Mouse (Mus musculus) cortical plate, adult 2 months (tissue): ENCODE results near the gene Fam178b. TPM values are rescaled to one million over a fixed set of nuclear protein-coding genes. Genes with fewer than 3 reads are reported as not detected.

Experiments used
- H3K27ac ChIP-seq: fragments of 200-500 bp; 2 replicates; pipeline ENCODE4 v1.5.1; 2012; ENCODE audit warnings: low read length, control low read depth, inconsistent platforms; ENCODE audit not compliant: insufficient read depth
- H3K4me1 ChIP-seq: fragments of 200-500 bp; 2 replicates; pipeline ENCODE4 v1.6.1; 2011; ENCODE audit warnings: low read length; ENCODE audit not compliant: control insufficient read depth, insufficient read depth
- H3K4me3 ChIP-seq: fragments of 200-500 bp; 2 replicates; pipeline ENCODE4 v1.5.1; 2011; ENCODE audit warnings: mild to moderate bottlenecking, low read length, control low read depth; ENCODE audit not compliant: insufficient read depth
- CTCF ChIP-seq: fragments of 200-500 bp; IDR thresholded peaks from 2 replicates; pipeline ENCODE4 v1.5.1; 2011; ENCODE audit warnings: mild to moderate bottlenecking, control low read depth, low read length; ENCODE audit not compliant: insufficient read depth; ENCODE audit errors: extremely low read depth
- POLR2A ChIP-seq: fragments of 200-500 bp; IDR thresholded peaks from 2 replicates; pipeline ENCODE4 v1.6.1; 2011; ENCODE audit warnings: mild to moderate bottlenecking, low read length, control low read depth; ENCODE audit not compliant: insufficient read depth; ENCODE audit errors: extremely low read depth
- polyA plus RNA-seq: library from polyadenylated mRNA; depleted of rRNA; stranded (reverse); fragments of >200 nt; gene quantifications from 2 replicates; pipeline ENCODE4 v1.2.3, GENCODE M21; 2012

Gene Fam178b
- polyA plus RNA-seq, 1 experiment = 1.3 TPM

DNA sequence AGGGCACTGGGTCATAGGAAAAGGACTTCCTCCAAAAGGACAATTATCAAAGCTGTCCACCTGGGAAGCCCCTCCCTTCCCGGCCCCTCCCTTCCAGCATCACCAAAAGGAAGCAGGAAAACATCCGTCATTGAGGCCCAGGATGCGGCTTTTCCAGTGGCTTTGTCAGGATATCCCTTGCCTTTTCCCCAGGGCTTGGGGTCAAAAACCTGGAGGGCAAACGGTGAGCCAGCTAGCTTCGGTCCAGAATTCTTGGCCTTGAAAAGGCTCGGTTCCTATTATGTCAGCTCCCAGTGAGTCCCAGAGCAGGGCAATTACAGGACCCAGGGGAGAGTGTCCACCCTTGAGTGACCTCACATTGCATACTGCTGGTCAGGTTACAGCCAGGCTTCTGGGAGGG is 122.1 kb downstream of the Fam178b start:
- no peak overlapping the region for H3K27ac ChIP-seq
- H3K4me1 ChIP-seq = no peaks in the 10 kb centered on the region
- H3K4me3 ChIP-seq = no peak overlapping the region
- TF ChIP-seq POLR2A = no peak
- TF ChIP-seq CTCF = no peak

DNA sequence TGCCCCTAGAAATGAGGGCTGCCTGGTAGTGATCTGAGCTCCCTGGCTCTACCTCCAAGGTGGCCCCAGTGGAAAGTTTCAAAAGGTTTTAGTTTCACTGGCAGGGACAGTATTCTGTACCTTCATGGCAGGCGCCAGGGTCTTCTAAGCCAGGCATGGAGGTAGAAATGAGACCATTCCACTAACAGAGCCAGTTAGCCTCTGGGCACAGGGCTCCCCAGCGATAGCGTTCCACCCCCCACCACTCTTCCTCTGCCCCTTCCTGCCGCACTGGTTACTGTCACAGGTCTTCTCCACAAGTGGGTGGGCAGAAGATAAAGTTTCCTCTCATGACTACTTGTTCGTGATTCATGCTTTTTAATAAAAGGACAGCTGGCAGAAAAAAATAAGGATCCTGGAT is 123.1 kb downstream of the Fam178b start:
- no peak overlapping the region for H3K27ac ChIP-seq
- peaks cover 4% of the 10 kb centered on the region; the same call in 1 of the 2 replicates for H3K4me1 ChIP-seq
- no peak overlapping the region for H3K4me3 ChIP-seq
- no peak for TF ChIP-seq POLR2A
- no peak for TF ChIP-seq CTCF

DNA sequence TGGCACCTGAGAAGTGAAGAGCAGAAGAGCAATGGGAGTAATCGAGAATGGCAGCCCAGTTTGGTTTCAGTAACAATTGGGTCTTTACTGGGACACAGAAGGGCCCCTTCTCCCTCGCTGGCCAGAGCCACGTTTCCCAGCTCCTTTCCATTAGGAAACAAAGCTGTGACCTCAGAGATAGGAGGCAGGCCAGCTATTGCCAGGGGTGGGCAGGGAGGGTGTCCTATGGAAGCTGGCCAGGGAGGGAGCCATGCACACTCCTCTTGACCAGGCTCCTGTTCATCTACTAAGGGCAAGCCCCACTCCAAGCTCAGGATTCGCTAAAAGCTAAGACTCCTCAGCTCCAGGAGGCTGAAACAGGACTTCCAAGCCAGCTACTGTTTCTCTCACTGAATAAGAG is 123.7 kb downstream of the Fam178b start:
- TF ChIP-seq POLR2A (no peak), CTCF (no peak)
- Histone ChIP-seq H3K4me1 (peaks cover 4% of the 10 kb centered on the region; the same call in 1 of the 2 replicates), H3K27ac (no peak overlapping the region), H3K4me3 (no peak overlapping the region)

DNA sequence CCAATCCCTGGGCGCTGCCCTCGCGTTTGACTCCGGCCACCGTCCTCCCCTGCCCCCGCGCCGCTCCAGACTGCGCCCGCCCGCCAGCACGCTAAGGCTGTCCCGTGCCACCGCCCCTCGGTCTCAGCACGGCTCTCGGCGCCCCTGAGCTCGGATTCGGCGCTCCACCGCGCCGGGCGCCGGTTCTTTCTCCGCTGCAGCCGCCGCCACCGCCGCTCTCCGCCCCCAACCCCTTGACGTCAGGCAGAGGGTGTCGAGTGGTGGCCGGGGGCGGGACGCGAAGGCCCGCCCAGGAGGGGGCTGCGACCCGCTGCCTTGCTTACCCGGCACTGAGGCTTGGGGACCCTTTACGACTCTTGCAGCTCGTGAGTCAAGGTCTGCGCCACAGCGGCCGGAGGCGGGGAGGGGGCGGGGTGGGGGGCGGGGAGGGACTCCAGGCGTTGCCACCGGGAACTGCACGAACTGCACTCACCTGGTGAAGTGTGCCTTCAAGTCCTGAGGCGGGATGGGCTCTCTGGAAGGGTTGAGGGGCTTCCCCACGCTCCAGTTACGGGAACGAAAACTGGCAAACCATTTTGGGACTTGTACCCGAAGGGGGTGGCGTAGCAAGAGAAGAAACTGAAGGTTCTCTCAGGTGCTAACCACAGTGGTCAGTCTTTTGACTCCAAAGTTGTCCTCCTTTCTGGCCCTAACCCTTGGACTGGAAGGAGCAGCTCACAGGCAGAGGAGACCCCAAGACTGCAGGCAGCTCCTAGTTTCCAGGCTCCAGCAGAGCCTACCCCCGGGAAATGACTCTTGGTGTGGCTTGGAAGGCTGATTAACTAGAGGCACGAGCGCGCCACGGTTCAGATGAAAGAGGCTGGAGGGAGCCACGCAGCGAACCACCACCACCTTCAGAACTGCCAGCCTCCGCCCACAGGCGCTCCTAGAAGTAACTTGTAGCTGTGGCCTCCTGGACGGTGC is 124.7 kb downstream of the Fam178b start, which contains the start of gene Sema4c:
Gene Sema4c (minus strand): TSS at position 319 of the 963 bp plus-strand sequence.
- peak; percentile 16; the same call in 1 of the 2 replicates for TF ChIP-seq POLR2A
- TF ChIP-seq CTCF = no peak
- Histone ChIP-seq H3K4me3 (peak within 1 kb of the TSS; percentile 73), H3K27ac (peak within 1 kb of the TSS; percentile 67), H3K4me1 (peaks cover 4% of the 10 kb centered on the region; the same call in 1 of the 2 replicates)

DNA sequence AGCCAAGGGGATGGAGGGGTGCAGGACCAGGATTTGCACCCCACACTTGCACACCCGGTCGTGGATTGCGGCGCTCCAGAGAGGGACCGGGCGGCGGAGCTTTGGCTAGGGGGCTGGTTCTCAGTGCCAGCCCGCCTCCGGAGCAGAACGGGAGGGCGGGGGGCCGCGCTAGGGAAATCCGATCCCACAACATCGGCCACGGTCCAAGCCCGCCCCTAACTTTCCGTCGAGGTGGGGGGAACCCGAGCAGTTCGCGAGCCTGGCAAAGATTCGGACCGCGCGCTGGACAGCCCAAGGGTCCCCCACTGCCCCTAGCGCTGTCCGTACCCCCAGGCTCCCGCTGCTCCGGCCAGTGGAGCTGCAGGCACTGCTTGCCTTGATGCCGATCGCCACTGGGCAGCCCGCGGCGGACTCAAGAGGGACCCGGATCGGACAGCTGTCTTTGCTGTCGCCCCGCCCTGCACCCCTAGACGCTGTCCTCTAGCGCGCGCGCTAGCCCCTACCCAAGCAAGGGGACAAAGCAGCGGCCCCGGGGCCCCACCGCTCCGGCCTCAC is 125.4 kb downstream of the Fam178b start:
- Histone ChIP-seq H3K4me1 (peaks cover 4% of the 10 kb centered on the region; the same call in 1 of the 2 replicates), H3K4me3 (peak overlapping the region; percentile 73), H3K27ac (peak overlapping the region; percentile 67)
- TF ChIP-seq POLR2A (no peak), CTCF (no peak)

DNA sequence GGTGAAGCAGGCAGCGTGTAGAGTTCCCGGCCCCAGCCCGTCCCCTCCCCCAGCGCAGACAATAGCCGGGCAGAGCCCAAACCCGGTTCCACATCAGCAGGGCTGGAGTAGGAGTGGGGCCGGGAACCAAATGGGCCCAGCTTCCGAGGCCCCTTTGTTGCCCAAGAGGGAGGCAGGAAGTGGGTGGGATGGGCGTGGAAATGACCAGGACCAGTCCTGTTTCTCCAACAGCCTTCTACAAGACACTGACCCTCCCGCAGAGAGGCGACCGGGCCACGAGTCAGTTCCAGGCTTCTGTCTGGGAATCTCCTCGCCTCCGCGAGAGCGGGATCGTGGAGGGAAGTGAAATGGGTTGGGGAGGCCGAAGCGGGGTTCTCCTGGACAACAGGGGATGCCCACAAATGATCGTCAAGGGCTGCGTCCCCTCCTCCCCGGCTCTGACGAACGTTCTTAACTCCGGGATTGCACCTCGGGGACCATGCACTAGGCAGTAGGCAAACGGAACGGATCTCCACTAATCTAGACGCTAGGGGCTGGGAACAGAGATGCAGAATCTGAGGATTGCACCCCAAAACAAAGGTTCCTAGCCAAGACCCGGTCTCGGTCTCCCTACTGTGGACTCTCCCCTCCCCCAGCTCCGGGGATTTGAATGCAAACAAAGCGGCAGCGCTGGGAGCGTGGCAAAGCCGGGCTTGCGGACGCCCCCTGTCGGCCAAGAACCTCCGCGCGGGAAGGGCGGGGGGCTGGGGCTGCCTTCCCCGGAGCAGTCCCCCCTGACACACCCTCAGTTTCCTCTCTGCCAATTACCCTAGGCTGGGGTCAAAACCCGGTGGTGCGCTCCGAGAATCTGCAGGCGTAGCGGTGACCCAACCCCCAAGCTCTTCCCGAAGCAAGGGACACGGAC is 126.2 kb downstream of the Fam178b start:
- Histone ChIP-seq H3K4me3 (peak overlapping the region; percentile 73), H3K4me1 (peaks cover 4% of the 10 kb centered on the region; the same call in 1 of the 2 replicates), H3K27ac (peak overlapping the region; percentile 67)
- TF ChIP-seq POLR2A = peak; percentile 76
- peak; percentile 56 for TF ChIP-seq CTCF

DNA sequence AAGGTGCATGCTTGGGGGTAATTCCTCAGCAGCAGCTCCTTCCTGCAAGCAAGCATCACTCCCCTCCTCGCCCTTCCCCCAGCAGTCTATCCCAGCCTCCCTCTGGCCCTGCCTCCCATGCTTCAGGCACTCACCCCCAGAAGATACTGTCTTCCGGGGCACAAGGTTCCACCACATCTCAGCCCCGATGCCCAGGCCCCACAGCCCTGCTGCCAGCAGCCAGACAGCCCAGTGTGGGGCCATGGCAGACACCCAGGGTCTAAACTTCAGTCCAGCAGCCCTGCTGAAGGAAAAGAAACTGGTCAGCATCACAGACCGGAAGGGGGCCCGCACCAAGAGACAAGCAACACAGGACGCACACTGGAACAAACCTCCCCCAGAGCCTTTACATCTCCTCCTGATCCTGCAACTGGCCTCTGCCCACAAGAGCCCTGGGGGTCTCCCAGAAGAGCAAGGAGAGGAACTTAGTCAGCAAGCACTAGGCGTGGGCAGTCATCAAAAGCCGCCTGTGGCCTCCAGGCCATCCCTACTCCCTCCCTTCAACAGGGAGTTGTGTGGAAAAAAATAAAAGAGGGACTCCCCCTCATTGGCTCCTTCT is 127.1 kb downstream of the Fam178b start:
- TF ChIP-seq CTCF (no peak), POLR2A (no peak)
- Histone ChIP-seq H3K27ac (peak overlapping the region; percentile 67), H3K4me3 (peak overlapping the region; percentile 73), H3K4me1 (peaks cover 4% of the 10 kb centered on the region; the same call in 1 of the 2 replicates)

DNA sequence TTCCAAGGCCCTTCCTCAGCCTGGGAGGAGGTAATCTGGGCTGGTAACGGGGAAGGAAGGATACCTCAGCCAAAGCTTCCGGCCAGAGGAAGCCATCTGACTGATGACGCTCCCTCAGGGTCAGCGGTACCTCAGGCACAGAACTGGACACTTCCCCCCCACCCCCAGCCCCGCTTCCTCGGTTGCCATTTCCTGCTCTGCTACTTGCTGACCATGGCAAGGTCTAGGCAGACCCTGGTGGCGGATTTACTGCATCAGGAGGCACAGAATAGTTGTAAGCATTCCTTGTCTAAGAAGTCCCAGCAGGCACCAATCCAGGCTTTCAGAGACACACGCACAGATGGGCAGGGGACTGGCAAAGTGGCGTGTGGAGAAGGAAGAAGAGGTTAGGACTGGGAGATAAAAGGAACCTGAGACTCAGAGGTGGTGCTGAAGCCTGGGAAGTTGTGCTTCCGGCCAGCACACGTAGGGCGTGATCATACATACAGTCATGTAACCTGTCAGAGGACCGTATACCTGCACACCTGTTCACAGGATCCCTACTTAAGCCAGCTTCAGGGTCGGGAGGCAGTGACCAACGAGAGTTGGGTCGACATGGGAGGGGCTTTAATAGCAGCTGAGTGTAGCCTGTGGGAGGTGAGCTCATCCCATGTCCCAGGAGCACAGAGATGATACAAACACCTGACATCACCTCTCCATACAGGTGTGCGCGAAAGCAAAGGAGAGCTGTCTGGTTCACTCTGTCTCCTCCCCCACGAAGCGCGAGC is 128.2 kb downstream of the Fam178b start:
- Histone ChIP-seq H3K27ac (no peak overlapping the region), H3K4me3 (no peak overlapping the region), H3K4me1 (peaks cover 4% of the 10 kb centered on the region; the same call in 1 of the 2 replicates)
- TF ChIP-seq CTCF (no peak), POLR2A (no peak)
